Mouse (Mus musculus) R1 (cell line): ENCODE results near the gene Tac4.

Experiments
- DNase-seq: peaks from one replicate; pipeline ENCODE4 v3.0.0-alpha.2; 2018; ENCODE audit warnings: low read depth, low spot score

Tac4 gene

GRCm38 (mm10) chr11:95311425-95311807 is 50.1 kb downstream of the Tac4 start:
- peak; percentile 100 for DNase-seq

- DNase-seq = no peak
Measured at GRCm38 (mm10) chr11:95315215-95315955, 54.1 kb downstream of the Tac4 start.

- DNase-seq = no peak
Measured at GRCm38 (mm10) chr11:95318116-95318515, 56.8 kb downstream of the Tac4 start.
